Mouse (Mus musculus) ES-Bruce4 (cell line): ENCODE data around the gene Lkaaear1.

Source experiments
- CTCF ChIP-seq: IDR thresholded peaks from one replicate; pipeline ENCODE4 v1.8.1; 2011; ENCODE audit warnings: low read depth, low read length
- EP300 ChIP-seq: IDR thresholded peaks from 2 replicates; pipeline ENCODE4 v1.6.1; 2011; ENCODE audit warnings: low read depth, low read length; ENCODE audit not compliant: insufficient read depth
- POLR2A ChIP-seq: IDR thresholded peaks from one replicate; pipeline ENCODE4 v1.8.1; 2011; ENCODE audit warnings: low read length; ENCODE audit not compliant: insufficient read depth

DNA sequence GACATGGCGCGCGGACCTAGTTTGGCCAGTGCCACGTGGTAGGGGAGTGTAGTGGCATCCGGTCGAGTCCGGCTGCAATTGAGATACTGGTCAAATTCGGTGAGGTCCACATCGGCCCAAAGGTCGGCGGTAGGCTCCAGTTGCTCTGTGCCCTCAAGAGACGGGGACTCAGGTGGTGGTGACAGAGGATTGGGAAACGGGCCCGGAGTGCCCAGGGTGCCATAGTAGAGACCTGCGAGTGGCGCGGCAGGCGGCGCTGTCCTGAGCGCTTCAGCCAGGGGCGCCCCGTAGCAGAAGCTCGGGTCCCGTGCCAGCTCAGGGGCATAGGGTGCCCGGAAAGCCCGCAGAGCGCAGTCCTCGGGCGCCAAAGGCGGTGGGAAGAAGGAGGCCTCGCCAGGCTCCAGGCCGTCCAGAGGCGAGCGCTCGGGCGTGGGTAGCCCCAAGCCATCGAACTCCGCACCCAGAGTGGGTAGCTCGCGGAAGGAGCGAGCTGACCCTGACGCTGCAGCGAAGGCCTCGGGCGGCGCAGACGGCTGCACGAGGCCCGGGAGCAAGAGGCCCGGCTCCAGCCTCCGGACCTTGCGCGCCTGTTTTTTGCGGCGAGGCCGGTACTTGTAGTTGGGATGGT is 27.8 kb downstream of the Lkaaear1 start:
- TF ChIP-seq CTCF, result no peak
- TF ChIP-seq POLR2A, result no peak
- no peak for TF ChIP-seq EP300
